Mouse (Mus musculus): ENCODE data around the gene Serpinc1.

The Serpinc1 gene

GRCm38 (mm10) chr1:161041261-161042020 is 63.1 kb downstream of the Serpinc1 start:
- no peak for DNase-seq (ENCODE audit: extremely low spot score, low spot score)

- no peak for DNase-seq (ENCODE audit: extremely low spot score, low spot score)
Measured at GRCm38 (mm10) chr1:161046972-161047371, 68.6 kb downstream of the Serpinc1 start.

Data from neural tube, embryonic 10.5 days (tissue).